Mouse (Mus musculus) G1E (cell line): ENCODE measurements around the gene Ctnnbl1. TPM values are rescaled to one million over a fixed set of nuclear protein-coding genes. Genes with fewer than 3 reads are reported as not detected.

Experiments
- ATAC-seq: 2 replicates; pipeline ENCODE4 v1.8.0; 2016; ENCODE audit warnings: mild to moderate bottlenecking; ENCODE audit not compliant: insufficient number of reproducible peaks, poor library complexity, low FRiP score, severe bottlenecking; ENCODE audit errors: extremely low read depth
- DNase-seq: peaks from one replicate; pipeline ENCODE4 v3.0.0; 2012; ENCODE audit warnings: low spot score
- H3K27me3 ChIP-seq: 2 replicates; pipeline ENCODE4 v1.6.1; 2012; ENCODE audit warnings: mild to moderate bottlenecking, low read length, inconsistent platforms; ENCODE audit not compliant: insufficient read depth
- H3K36me3 ChIP-seq: replicated peaks from 2 replicates; pipeline ENCODE3; 2012; ENCODE audit warnings: mild to moderate bottlenecking, inconsistent platforms
- H3K4me1 ChIP-seq: 2 replicates; pipeline ENCODE4 v1.6.1; 2012; ENCODE audit warnings: low read depth, low read length, inconsistent platforms, mixed read lengths; ENCODE audit not compliant: insufficient read depth
- H3K4me3 ChIP-seq: 2 replicates; pipeline ENCODE4 v1.5.1; 2012; ENCODE audit warnings: low read depth, mild to moderate bottlenecking, inconsistent platforms, low read length, moderate library complexity, mixed read lengths
- H3K9me3 ChIP-seq: replicated peaks from 2 replicates; pipeline ENCODE4 v1.6.1; 2012; ENCODE audit warnings: inconsistent platforms
- CTCF ChIP-seq: IDR thresholded peaks from 2 replicates; pipeline ENCODE4 v1.5.1; 2012; ENCODE audit warnings: low read depth, low read length, inconsistent platforms, mixed read lengths
- GATA1 ChIP-seq: IDR thresholded peaks from 2 replicates; pipeline ENCODE4 v1.6.1; 2012; ENCODE audit warnings: borderline replicate concordance, low read length, inconsistent platforms, mixed read lengths
- GATA2 ChIP-seq: IDR thresholded peaks from 2 replicates; pipeline ENCODE4 v1.6.1; 2012; ENCODE audit warnings: low read depth, low read length, inconsistent platforms, borderline replicate concordance
- POLR2AphosphoS5 ChIP-seq: IDR thresholded peaks from 2 replicates; pipeline ENCODE4 v1.6.1; 2012; ENCODE audit warnings: low read depth, low read length, inconsistent platforms; ENCODE audit not compliant: insufficient replicate concordance
- TAL1 ChIP-seq: conservative IDR thresholded peaks from 2 replicates; pipeline ENCODE4 v1.6.1; 2012; ENCODE audit warnings: low read depth, low read length, inconsistent platforms, mixed read lengths
- polyA plus RNA-seq: library from polyadenylated mRNA; stranded (reverse); fragments of >175 nt; gene quantifications from 2 replicates; pipeline ENCODE4 v1.2.3, GENCODE M21; 2012
- total RNA-seq, 2 experiments: library from RNA; stranded (forward) in 1 of 2; stranded (reverse) in 1 of 2; fragments of 200-1000 nt in 1 of 2; fragments of >200 nt in 1 of 2; fragmentation: Nextera tagmentation in 1 of 2; gene quantifications; 2 replicates each; pipeline ENCODE4 v1.2.3; 2014 to 2017

Gene Ctnnbl1
- total and polyA plus RNA-seq, 3 experiments, result 22.9 to 53.9 (median 32.4) TPM

DNA sequence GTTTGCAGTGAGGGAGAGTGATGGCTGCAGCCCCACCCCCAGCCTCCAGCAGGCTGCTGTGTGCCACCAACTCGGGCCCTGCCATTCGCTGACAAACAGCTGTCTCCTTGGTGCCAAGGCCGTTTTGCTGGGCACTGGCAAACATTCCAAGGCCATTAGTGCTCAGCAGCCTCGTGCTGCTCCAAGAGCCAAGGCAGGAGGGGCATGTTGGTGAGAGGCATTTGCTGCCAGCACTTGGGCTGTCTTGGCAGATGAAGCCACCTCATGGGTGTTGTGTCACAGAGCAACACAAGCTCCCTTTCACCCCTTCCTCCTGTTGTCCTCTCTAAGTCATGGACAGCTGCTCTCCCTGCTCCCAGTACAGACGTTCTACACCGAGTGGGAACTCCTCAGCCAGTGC lies 136.0 kb downstream of the Ctnnbl1 start:
- DNase-seq (no peak), ATAC-seq (no peak)
- Histone ChIP-seq H3K36me3 (peaks cover 91% of the 10 kb centered on the region), H3K4me3 (no peak overlapping the region), H3K27me3 (no peaks in the 10 kb centered on the region), H3K4me1 (no peaks in the 10 kb centered on the region), H3K9me3 (no peaks in the 10 kb centered on the region)
- TF ChIP-seq CTCF, result no peak
- TF ChIP-seq POLR2AphosphoS5, result no peak
- TF ChIP-seq GATA1, result no peak
- no peak for TF ChIP-seq TAL1
- no peak for TF ChIP-seq GATA2

DNA sequence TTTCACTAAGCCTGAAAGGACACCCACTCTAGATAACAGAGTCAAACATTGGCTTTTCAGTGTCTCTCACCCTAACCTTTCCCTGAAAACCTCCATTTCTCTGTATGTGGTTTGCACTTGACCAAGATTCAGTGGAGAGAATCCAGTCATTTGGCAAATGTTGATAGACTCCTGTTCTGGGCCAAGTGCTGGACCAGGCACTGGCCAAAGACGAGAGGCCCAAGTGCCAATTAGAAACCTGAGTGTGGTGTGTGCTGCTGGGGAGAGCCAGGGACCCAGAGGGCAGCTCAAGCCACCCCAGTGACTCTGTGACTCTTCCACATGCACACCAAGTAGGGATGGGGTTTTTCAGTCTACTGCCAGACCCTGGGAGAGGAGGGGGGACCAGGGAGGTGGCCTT lies 136.5 kb downstream of the Ctnnbl1 start:
- ATAC-seq (no peak), DNase-seq (no peak)
- Histone ChIP-seq H3K4me1 (no peaks in the 10 kb centered on the region), H3K36me3 (peaks cover 91% of the 10 kb centered on the region), H3K9me3 (no peaks in the 10 kb centered on the region), H3K4me3 (no peak overlapping the region), H3K27me3 (no peaks in the 10 kb centered on the region)
- TF ChIP-seq GATA1 (no peak), POLR2AphosphoS5 (no peak), TAL1 (no peak), GATA2 (no peak), CTCF (no peak)

DNA sequence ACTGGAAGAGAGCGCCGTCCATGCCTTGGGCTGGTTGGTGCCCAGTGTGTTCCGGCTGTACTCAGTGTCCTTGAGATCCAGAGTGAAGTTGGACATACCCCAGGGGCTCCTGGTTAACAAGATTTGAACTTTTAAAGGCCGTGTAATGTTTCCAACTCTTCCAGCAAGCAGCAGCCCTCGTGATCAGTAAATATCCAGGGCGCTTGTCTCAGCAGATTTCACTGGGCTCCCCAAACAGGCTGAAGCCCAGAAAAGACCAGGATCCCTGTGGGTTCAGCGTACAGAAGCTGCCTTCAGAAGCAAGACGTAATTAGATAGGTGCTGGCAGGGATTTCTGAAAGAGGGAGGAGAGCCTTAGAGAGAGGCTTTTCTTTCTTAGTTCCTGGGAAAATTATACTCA lies 137.9 kb downstream of the Ctnnbl1 start:
- Histone ChIP-seq H3K36me3 (peaks cover 91% of the 10 kb centered on the region), H3K27me3 (no peaks in the 10 kb centered on the region), H3K4me1 (no peaks in the 10 kb centered on the region), H3K9me3 (no peaks in the 10 kb centered on the region), H3K4me3 (no peak overlapping the region)
- DNase-seq, result no peak
- TF ChIP-seq POLR2AphosphoS5, result no peak
- TF ChIP-seq GATA2, result no peak
- no peak for TF ChIP-seq TAL1
- TF ChIP-seq CTCF, result no peak
- no peak for TF ChIP-seq GATA1
- no peak for ATAC-seq

DNA sequence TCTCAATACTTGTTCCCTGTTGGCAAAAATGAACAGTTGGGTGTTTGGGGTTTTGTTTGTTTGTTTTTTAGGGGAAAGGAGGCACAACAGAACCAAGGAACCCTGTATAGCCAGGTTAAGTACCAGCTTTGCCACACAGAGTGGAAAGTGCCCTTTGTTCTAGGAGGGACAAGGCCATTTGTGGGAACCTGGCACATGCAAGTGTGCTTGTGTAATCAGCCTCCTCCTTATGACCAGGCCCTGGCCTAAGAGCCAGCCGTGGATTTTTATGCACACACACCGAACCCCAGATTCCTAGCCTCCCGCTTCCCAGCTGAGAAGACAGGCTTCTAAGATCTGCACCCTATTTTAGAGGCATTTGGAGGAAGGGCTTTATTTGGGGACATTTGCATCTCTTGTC lies 140.2 kb downstream of the Ctnnbl1 start:
- H3K4me3 ChIP-seq, result no peak overlapping the region
- no peaks in the 10 kb centered on the region for H3K27me3 ChIP-seq
- DNase-seq (no peak), ATAC-seq (no peak)
- H3K4me1 ChIP-seq, result no peaks in the 10 kb centered on the region
- H3K9me3 ChIP-seq, result no peaks in the 10 kb centered on the region
- H3K36me3 ChIP-seq, result peaks cover 88% of the 10 kb centered on the region
- TF ChIP-seq TAL1 (no peak), GATA2 (no peak), POLR2AphosphoS5 (no peak), CTCF (no peak), GATA1 (no peak)

DNA sequence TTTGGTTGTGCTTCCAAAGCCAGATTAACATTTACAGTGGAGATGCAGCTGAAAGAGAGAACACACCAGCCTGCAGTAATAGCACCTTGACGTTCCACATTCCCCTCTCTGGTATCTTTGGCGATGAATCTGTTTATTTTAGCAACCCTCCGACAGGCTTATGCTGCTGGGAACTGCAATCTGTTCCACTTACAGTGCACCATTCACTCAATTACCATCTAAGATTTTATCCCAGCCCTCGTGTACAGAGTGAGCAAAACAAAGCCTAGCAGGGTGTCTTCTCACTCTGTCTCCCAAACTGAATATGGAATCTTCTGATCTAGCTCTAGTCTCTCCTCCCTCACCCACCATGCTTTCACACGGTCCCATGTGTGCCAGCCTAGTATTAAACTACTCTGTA lies 140.8 kb downstream of the Ctnnbl1 start:
- TF ChIP-seq CTCF, result no peak
- TF ChIP-seq GATA1, result no peak
- no peak for TF ChIP-seq GATA2
- TF ChIP-seq TAL1, result no peak
- TF ChIP-seq POLR2AphosphoS5, result no peak

DNA sequence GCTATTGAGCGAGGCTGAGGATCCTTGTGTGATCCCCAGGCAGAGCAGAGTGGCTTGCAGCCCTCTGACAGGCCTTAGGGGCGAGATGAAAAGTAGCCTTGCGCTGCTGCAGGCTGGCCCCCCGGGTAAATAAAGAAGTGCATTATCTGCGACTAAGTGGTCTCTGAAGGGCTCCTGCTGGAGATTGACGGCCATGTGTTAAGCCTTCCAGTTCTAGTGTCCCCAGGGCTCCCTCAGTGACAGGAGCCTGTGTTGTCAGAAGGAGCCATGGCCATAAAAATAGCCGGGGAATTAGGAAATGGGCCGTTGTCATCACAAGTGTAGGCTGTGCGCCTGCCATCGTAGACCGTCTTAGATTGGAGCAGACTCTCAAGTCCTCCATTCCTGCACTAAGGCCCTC lies 144.7 kb downstream of the Ctnnbl1 start:
- TF ChIP-seq CTCF (no peak), GATA1 (no peak), POLR2AphosphoS5 (no peak), TAL1 (no peak), GATA2 (no peak)
- H3K4me1 ChIP-seq, result no peaks in the 10 kb centered on the region
- no peaks in the 10 kb centered on the region for H3K27me3 ChIP-seq
- DNase-seq (no peak), ATAC-seq (no peak)
- H3K9me3 ChIP-seq, result no peaks in the 10 kb centered on the region
- peaks cover 84% of the 10 kb centered on the region for H3K36me3 ChIP-seq
- no peak overlapping the region for H3K4me3 ChIP-seq

More for the DNA sequence above, 140.8 kb downstream of the Ctnnbl1 start:
- Histone ChIP-seq H3K4me3 (no peak overlapping the region), H3K4me1 (no peaks in the 10 kb centered on the region), H3K36me3 (peaks cover 86% of the 10 kb centered on the region), H3K27me3 (no peaks in the 10 kb centered on the region), H3K9me3 (no peaks in the 10 kb centered on the region)
- ATAC-seq (no peak), DNase-seq (no peak)
